Mouse (Mus musculus): ENCODE measurements around the gene Prickle2. TPM values are rescaled to one million over a fixed set of nuclear protein-coding genes. Genes with fewer than 3 reads are reported as not detected.

The Prickle2 gene
- polyA plus RNA-seq, 1 experiment, result 12.7 TPM

GRCm38 (mm10) chr6:92699491-92700209, 6.3 kb downstream of the Prickle2 start:
- H3K27me3 ChIP-seq (ENCODE audit: control insufficient read depth, insufficient read depth, low read length), result no peaks in the 10 kb centered on the region
- H3K4me1 ChIP-seq (ENCODE audit: control insufficient read depth, insufficient read depth, low read length), result no peaks in the 10 kb centered on the region
- WGBS, result 50% methylated on average over 3 of the region's 3 CpGs
- DNase-seq, result no peak
- H3K4me3 ChIP-seq (replicated peaks; ENCODE audit: insufficient read depth, low read depth, low read length), result no peak overlapping the region
- no peak overlapping the region for H3K27ac ChIP-seq (ENCODE audit: insufficient read depth, low read length)
- no peak for TF ChIP-seq POLR2A (IDR thresholded peaks at IDR 0.05; ENCODE audit: borderline replicate concordance, insufficient read depth, low read length)
- TF ChIP-seq CTCF (IDR thresholded peaks at IDR 0.05; ENCODE audit: borderline replicate concordance, insufficient read depth, low read depth, low read length), result no peak

- H3K4me3 ChIP-seq (replicated peaks; ENCODE audit: insufficient read depth, low read depth, low read length), result no peak overlapping the region
- no peak overlapping the region for H3K27ac ChIP-seq (ENCODE audit: insufficient read depth, low read length)
- 82% methylated on average over 5 of the region's 5 CpGs for WGBS
- no peaks in the 10 kb centered on the region for H3K4me1 ChIP-seq (ENCODE audit: control insufficient read depth, insufficient read depth, low read length)
- DNase-seq, result no peak
- no peaks in the 10 kb centered on the region for H3K27me3 ChIP-seq (ENCODE audit: control insufficient read depth, insufficient read depth, low read length)
- no peak for TF ChIP-seq POLR2A (IDR thresholded peaks at IDR 0.05; ENCODE audit: borderline replicate concordance, insufficient read depth, low read length)
- TF ChIP-seq CTCF (IDR thresholded peaks at IDR 0.05; ENCODE audit: borderline replicate concordance, insufficient read depth, low read depth, low read length), result no peak
Observed at GRCm38 (mm10) chr6:92697807-92698206, 8.1 kb downstream of the Prickle2 start.

GRCm38 (mm10) chr6:92687317-92687716, 18.6 kb downstream of the Prickle2 start:
- 82% methylated on average over 5 of the region's 5 CpGs for WGBS

GRCm38 (mm10) chr6:92674394-92674925, 31.5 kb downstream of the Prickle2 start:
- no peaks in the 10 kb centered on the region for H3K27me3 ChIP-seq (ENCODE audit: control insufficient read depth, insufficient read depth, low read length)
- H3K27ac ChIP-seq (ENCODE audit: insufficient read depth, low read length), result no peak overlapping the region
- 88% methylated on average over 8 of the region's 8 CpGs for WGBS
- no peaks in the 10 kb centered on the region for H3K4me1 ChIP-seq (ENCODE audit: control insufficient read depth, insufficient read depth, low read length)
- DNase-seq, result no peak
- H3K4me3 ChIP-seq (replicated peaks; ENCODE audit: insufficient read depth, low read depth, low read length), result no peak overlapping the region
- TF ChIP-seq POLR2A (IDR thresholded peaks at IDR 0.05; ENCODE audit: borderline replicate concordance, insufficient read depth, low read length) (no peak), CTCF (IDR thresholded peaks at IDR 0.05; ENCODE audit: borderline replicate concordance, insufficient read depth, low read depth, low read length) (no peak)

More at GRCm38 (mm10) chr6:92687317-92687716, 18.6 kb downstream of the Prickle2 start:
- no peak overlapping the region for H3K27ac ChIP-seq (ENCODE audit: insufficient read depth, low read length)
- no peak for DNase-seq
- no peak overlapping the region for H3K4me3 ChIP-seq (replicated peaks; ENCODE audit: insufficient read depth, low read depth, low read length)
- no peaks in the 10 kb centered on the region for H3K4me1 ChIP-seq (ENCODE audit: control insufficient read depth, insufficient read depth, low read length)
- H3K27me3 ChIP-seq (ENCODE audit: control insufficient read depth, insufficient read depth, low read length), result no peaks in the 10 kb centered on the region
- TF ChIP-seq POLR2A (IDR thresholded peaks at IDR 0.05; ENCODE audit: borderline replicate concordance, insufficient read depth, low read length), result no peak
- TF ChIP-seq CTCF (IDR thresholded peaks at IDR 0.05; ENCODE audit: borderline replicate concordance, insufficient read depth, low read depth, low read length), result no peak

GRCm38 (mm10) chr6:92670518-92671147, 35.3 kb downstream of the Prickle2 start:
- 57% methylated on average over 5 of the region's 5 CpGs for WGBS
- no peak overlapping the region for H3K4me3 ChIP-seq (replicated peaks; ENCODE audit: insufficient read depth, low read depth, low read length)
- no peak for TF ChIP-seq POLR2A (IDR thresholded peaks at IDR 0.05; ENCODE audit: borderline replicate concordance, insufficient read depth, low read length)
- TF ChIP-seq CTCF (IDR thresholded peaks at IDR 0.05; ENCODE audit: borderline replicate concordance, insufficient read depth, low read depth, low read length), result no peak
- H3K27ac ChIP-seq (ENCODE audit: insufficient read depth, low read length), result no peak overlapping the region
- H3K27me3 ChIP-seq (ENCODE audit: control insufficient read depth, insufficient read depth, low read length), result no peaks in the 10 kb centered on the region
- DNase-seq, result no peak
- H3K4me1 ChIP-seq (ENCODE audit: control insufficient read depth, insufficient read depth, low read length), result no peaks in the 10 kb centered on the region

- WGBS, result 90% methylated on average over 3 of the region's 3 CpGs
- H3K27me3 ChIP-seq (ENCODE audit: control insufficient read depth, insufficient read depth, low read length), result peaks cover 1% of the 10 kb centered on the region; the same call in 1 of the 2 replicates
- H3K27ac ChIP-seq (ENCODE audit: insufficient read depth, low read length), result no peak overlapping the region
- H3K4me1 ChIP-seq (ENCODE audit: control insufficient read depth, insufficient read depth, low read length), result no peaks in the 10 kb centered on the region
- DNase-seq, result no peak
- TF ChIP-seq CTCF (IDR thresholded peaks at IDR 0.05; ENCODE audit: borderline replicate concordance, insufficient read depth, low read depth, low read length) (no peak), POLR2A (IDR thresholded peaks at IDR 0.05; ENCODE audit: borderline replicate concordance, insufficient read depth, low read length) (no peak)
- H3K4me3 ChIP-seq (replicated peaks; ENCODE audit: insufficient read depth, low read depth, low read length), result no peak overlapping the region
Observed at GRCm38 (mm10) chr6:92669623-92670022, 36.3 kb downstream of the Prickle2 start.

GRCm38 (mm10) chr6:92667544-92667943, 38.4 kb downstream of the Prickle2 start:
- TF ChIP-seq POLR2A (IDR thresholded peaks at IDR 0.05; ENCODE audit: borderline replicate concordance, insufficient read depth, low read length), result no peak
- TF ChIP-seq CTCF (IDR thresholded peaks at IDR 0.05; ENCODE audit: borderline replicate concordance, insufficient read depth, low read depth, low read length), result no peak
- Histone ChIP-seq H3K27me3 (ENCODE audit: control insufficient read depth, insufficient read depth, low read length) (peaks cover 1% of the 10 kb centered on the region; the same call in 1 of the 2 replicates), H3K4me3 (replicated peaks; ENCODE audit: insufficient read depth, low read depth, low read length) (no peak overlapping the region), H3K27ac (ENCODE audit: insufficient read depth, low read length) (no peak overlapping the region), H3K4me1 (ENCODE audit: control insufficient read depth, insufficient read depth, low read length) (no peaks in the 10 kb centered on the region)
- DNase-seq, result no peak
- WGBS, result 87% methylated on average over 3 of the region's 3 CpGs
